Mouse (Mus musculus) G1E (cell line): ENCODE data around the gene Myo15.

Experiments
- CTCF ChIP-seq: IDR thresholded peaks from 2 replicates; pipeline ENCODE4 v1.5.1; 2012; ENCODE audit warnings: low read depth, low read length, inconsistent platforms, mixed read lengths
- POLR2AphosphoS5 ChIP-seq: IDR thresholded peaks from 2 replicates; pipeline ENCODE4 v1.6.1; 2012; ENCODE audit warnings: low read depth, low read length, inconsistent platforms; ENCODE audit not compliant: insufficient replicate concordance

DNA sequence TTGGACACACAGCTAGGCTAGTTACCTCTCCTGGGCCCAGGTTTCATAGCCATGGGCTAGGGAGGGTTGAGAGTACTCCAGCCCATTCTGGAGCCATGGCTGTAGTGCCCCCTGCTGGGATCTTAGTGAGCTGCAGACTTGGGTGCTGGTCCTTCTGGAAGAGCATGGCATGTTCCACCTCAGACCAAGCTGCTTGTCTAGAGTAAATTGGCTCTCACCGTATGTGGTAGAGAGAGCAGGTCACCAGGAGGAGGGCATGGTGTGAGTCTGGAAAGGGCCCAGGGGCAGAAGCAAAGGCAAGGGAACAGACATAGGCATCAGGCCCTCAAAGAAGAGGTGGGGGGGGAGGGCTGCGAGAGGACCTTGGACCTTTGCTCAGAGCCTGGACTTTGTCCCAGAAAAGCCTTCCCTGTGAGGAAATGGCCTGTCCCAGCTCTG lies 3.2 kb upstream of the Myo15 start:
- peak; percentile 77 for TF ChIP-seq CTCF
- TF ChIP-seq POLR2AphosphoS5, result no peak
